Mouse (Mus musculus): ENCODE results near the gene Zfp61.
"Not testable (repeated sequence)": the region's sequence is repeated elsewhere in the genome, so short reads cannot be mapped to it uniquely, and the experiment has no call there.

Gene Zfp61

DNA sequence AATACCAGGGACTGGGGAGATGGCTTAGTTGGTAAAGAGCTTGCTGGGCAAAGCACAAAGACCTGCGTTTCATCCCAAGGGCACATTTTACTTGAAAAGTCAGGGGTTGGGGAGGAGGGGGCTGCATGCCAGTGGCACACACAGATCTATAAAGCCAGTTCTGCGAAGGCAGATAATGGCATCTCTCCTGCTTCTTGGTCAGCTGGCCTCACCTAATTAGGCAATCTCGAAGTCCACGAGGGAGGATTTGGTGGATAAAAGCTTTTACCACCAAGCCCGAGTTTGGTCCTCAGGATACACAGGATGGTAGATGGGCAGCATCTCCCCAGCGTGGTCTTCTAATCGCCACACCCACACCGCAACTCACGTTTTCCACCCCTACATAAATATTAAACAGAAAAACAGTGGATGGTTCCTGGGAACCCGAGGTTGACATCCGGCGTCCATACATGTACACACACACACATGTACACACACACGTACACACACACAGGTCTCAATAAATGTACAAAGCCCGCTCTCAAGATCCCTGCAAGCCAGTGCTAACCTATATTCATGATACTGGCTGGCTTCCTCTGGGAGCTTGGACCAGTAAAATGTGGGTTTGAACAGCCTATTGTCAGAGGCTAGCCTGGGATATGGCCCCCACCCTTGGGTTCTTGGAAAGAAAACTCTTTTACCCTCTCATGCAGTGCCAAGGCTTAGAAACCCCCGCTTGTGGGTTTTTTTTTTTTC, 3.5 kb downstream of the Zfp61 start:
- no peak for DNase-seq (ENCODE audit: low spot score)

GRCm38 (mm10) chr7:24296386-24296785, 4.6 kb downstream of the Zfp61 start:
- DNase-seq (ENCODE audit: low spot score), result no peak

DNA sequence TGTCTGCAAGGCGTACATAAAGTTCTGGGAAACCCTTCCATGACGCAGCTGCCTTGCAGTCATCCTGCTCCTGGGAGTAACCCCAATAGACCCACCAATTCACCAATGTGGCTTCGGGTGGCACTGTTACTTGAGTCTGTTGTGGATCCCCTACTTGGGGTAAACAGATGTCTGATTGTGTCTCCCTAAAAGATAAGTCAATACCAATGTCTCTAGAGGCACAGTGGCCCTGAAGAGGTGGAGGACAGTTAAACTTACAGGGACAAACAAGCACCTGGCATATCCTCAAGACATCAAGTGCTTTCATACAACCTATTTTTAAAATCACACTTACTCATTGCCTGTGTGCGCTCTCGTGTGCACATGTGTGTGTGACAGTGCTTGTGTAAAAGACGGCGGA, 5.7 kb downstream of the Zfp61 start:
- DNase-seq (ENCODE audit: low spot score), result no peak

GRCm38 (mm10) chr7:24294763-24295162, 6.3 kb downstream of the Zfp61 start:
- DNase-seq (ENCODE audit: low spot score), result no peak

- DNase-seq (ENCODE audit: low spot score), result no peak
Measured at GRCm38 (mm10) chr7:24293061-24293851, 7.8 kb downstream of the Zfp61 start.

GRCm38 (mm10) chr7:24291387-24292090, 9.5 kb downstream of the Zfp61 start:
- DNase-seq (ENCODE audit: low spot score), result no peak

GRCm38 (mm10) chr7:24290106-24290693, 10.8 kb downstream of the Zfp61 start:
- DNase-seq (ENCODE audit: low spot score), result no peak

GRCm38 (mm10) chr7:24288512-24288911, 12.5 kb downstream of the Zfp61 start:
- no peak for DNase-seq (ENCODE audit: low spot score)

GRCm38 (mm10) chr7:24287670-24288069, 13.4 kb downstream of the Zfp61 start:
- DNase-seq (ENCODE audit: low spot score), result no peak

DNA sequence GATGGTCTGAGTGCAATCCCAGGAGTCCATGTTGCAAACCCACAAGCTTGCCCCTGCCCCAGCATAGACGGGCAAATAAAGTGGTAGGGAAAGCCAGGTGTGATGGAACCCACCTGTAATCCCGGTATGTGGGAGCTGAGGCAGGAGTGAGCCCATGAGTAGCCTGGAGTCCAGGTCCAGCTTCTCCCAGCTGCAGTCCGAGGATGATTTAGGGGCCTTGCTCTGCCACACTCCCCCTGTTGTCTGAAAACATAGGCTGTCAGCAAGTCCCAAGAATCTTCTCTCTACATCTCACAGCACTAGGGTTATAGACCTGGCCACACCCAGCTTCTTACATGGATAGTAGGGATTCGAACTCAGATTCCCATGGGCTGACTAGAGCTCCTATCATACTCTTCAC, 14.1 kb downstream of the Zfp61 start:
- DNase-seq (ENCODE audit: low spot score), result no peak

DNA sequence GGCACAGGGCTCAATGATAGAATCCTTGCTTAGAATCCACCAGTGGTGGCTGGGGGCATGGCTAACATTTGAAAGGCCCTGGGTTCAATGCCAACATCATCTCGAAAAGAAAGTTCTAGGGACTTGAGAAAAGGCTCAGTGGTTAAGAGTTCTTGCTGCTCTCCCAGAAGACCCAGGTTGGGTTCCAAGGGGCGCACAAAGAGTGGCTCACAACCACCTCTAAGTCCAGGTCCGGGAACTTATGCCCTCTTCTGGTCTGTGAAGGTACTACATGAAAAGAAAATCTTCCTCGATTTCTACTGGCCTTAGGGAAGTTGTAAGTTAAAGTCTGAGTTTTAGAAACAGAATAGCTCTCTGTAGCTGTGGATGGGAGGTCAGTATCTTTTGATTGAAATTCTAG, 14.9 kb downstream of the Zfp61 start:
- no peak for DNase-seq (ENCODE audit: low spot score)

DNA sequence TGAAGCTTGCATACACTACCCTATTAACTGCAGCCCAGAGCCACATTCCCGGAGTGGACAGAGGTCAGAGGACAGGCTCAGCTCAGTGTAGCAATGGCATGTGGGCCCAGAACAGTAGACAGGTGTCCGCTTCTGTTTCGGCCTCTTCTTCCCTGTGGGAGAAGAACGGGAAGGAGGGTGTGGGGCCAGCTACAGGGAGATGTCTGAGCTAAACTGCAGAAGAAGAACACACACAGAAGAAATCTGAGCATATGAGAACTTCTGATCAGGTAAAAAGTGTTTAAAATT, 20.2 kb downstream of the Zfp61 start:
- no peak for DNase-seq (ENCODE audit: low spot score)

DNA sequence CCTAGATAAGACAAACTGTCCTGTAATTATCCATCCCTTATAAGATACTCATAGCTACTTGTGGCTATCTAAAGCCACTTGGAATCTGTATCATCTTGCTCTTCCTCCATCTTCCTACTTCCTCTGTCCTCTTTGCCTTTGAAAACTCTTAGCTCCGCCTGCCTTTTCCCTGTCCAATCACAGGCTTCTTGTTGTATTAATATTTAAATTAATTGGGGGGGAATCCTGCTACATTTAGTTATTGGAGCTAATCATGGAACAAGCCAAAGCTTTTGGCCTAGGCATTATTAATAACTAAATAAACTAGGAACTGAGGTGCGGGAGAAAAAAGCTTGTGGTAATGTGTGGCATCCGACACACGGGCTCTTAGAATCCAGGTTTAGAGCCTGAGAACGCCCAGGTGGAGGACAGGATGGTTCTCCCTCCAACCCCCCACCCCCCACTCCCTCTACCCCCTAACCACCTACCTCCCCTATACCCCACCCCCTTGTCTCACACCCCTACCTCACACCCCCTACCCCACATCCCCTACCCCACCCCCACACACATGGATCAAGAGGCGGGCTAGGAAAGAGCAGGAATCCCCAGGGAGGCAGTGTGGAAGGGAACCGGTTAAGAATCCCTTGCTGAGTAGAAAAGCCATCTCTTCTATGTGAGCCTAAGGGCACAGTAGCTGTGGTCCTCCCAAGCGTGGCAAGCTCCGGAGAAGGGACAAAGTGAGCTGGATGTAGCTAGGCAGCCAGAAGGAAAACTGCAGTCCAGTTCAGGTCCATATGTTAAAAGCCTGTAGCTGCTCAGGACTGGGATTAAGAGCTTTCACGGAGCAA, 20.8 kb downstream of the Zfp61 start:
- DNase-seq (ENCODE audit: low spot score), result no peak

GRCm38 (mm10) chr7:24278771-24279170, 22.3 kb downstream of the Zfp61 start:
- not testable (repeated sequence) for DNase-seq (ENCODE audit: low spot score)

GRCm38 (mm10) chr7:24274456-24274855, 26.6 kb downstream of the Zfp61 start:
- no peak for DNase-seq (ENCODE audit: low spot score)

DNA sequence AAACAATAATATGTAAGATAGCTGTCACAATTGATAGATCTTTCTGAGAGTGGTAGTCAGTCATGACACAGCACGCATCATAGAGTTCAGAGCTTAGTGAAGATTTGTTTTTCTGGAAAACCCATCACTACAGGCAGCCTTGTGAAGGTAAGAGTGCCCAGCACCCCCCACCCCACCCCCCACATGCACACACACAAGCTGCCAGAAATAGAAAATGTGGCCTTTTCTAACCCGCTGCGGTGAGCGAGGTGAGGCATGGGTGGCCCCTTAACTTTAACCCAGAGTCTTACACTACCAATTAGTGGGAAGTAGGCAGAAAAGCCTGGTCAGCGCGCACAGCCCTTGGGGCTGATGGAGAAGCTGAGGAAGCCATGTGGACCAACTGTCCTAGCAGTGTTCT, 29.8 kb downstream of the Zfp61 start:
- no peak for DNase-seq (ENCODE audit: low spot score)

- DNase-seq (ENCODE audit: low spot score), result peak; percentile 52
Measured at GRCm38 (mm10) chr7:24270288-24270672, 30.8 kb downstream of the Zfp61 start, which contains the start of gene Zfp93. TSS of gene Zfp93 (plus strand) at chr7:24270420.

- no peak for DNase-seq (ENCODE audit: low spot score)
Measured at GRCm38 (mm10) chr7:24269667-24270287, 31.3 kb downstream of the Zfp61 start.

GRCm38 (mm10) chr7:24269256-24269655, 31.8 kb downstream of the Zfp61 start:
- DNase-seq (ENCODE audit: low spot score), result no peak

GRCm38 (mm10) chr7:24268176-24269155, 32.6 kb downstream of the Zfp61 start:
- DNase-seq (ENCODE audit: low spot score), result no peak
